Mouse (Mus musculus) lung, adult 10 weeks (tissue): ENCODE results near the gene Fsd2. TPM values are rescaled to one million over a fixed set of nuclear protein-coding genes. Genes with fewer than 3 reads are reported as not detected.

Source experiments
- polyA plus RNA-seq: library from polyadenylated mRNA; stranded (reverse); fragments of 350-450 nt; fragmentation: Illumina TruSeq; extraction: RNeasy Lipid Tissue Mini Kit (QIAGEN cat#74804); gene quantifications from one replicate; pipeline ENCODE4 v1.2.3, GENCODE M21; 2014; ENCODE audit warnings: low read depth, low replicate concordance; ENCODE audit not compliant: insufficient read depth

The Fsd2 gene
- polyA plus RNA-seq, result 1.5 TPM

DNA sequence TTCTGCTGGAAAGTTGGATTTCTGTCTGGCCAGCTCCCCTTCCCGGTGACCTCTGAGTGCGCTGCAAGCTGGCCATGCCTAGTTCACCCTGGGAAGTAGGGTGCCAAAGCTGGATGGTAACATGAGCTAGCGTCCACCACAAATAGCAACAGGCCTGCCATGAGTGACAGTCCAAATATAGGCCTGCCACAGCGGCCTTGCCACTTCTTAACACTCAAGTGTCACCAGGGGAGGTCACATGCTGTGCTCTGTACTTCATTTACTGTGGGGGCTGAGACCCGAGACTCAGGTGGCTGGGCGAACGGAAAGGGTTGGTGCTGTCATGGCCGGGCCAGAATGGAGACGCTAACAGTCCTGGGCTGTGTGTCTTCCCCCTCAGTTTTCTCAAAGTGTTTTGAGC is at the start of gene Fsd2:
TSS of gene Fsd2 (minus strand) at position 53 of the 400 bp plus-strand sequence.

DNA sequence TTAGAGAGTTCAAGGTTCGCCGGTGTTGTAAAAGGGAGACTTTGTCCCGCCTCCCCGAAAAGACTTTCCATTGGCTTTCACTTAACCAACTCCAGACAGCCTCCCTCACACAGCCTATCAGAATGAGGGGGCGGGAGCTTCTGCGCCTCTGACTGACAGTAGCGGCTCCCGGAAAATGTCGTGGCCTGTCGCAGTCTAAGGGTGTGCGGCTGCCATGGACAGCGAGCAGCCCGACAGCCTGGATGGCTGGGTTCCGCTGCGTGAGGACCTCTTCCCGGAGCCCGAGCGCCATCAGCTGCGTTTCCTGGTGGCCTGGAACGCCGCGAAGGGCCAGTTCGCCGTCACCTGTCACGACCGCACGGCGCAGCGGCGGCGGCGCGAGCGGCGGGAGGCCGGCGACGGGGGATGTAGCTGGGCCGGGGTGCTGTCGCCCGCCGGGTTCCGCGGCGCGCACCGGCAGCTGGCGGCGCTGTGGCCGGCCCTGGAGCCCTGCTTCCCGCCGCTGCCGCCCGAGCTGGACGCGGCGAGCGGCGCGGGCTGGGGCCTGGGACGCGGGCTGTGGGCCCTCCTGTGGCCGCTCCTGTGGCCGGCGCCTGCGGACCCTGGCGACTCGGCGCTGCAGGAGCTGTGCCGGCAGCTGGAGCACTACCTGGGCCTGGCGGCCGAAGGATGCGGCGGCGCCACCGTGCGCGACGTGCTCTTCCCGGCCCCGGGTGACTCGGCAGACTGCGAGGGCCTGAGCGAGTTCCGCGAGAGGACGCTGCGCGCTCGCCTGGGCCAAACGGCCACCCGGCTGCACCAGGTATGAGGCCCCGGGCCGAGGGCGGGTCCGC is 4.6 kb upstream of the Fsd2 start, which contains the start of gene Whamm:
TSS of gene Whamm (plus strand) at position 159 of the 833 bp plus-strand sequence.

DNA sequence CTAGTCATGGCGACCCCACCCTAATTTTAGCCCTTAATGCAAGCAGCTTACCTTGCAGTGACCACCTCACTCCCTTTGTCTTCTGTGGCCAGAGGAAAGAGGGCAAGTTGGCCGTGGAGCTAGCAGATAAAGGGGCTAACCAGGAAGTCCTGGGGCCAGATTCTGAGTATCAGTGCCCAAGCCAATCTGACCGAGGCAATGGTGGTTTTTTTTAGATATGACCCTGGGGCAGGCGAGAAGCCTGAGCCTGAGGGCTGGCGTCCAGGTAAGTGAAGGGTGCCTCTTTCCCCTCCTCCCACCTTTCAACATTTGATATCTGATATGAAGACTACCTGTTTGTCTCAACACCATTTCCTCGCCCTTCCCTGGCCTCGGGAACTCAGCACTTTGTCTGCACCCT is 68.6 kb downstream of the Fsd2 start, which contains the start of gene BC048679:
TSS of gene BC048679 (minus strand) at position 101 of the 400 bp plus-strand sequence.

DNA sequence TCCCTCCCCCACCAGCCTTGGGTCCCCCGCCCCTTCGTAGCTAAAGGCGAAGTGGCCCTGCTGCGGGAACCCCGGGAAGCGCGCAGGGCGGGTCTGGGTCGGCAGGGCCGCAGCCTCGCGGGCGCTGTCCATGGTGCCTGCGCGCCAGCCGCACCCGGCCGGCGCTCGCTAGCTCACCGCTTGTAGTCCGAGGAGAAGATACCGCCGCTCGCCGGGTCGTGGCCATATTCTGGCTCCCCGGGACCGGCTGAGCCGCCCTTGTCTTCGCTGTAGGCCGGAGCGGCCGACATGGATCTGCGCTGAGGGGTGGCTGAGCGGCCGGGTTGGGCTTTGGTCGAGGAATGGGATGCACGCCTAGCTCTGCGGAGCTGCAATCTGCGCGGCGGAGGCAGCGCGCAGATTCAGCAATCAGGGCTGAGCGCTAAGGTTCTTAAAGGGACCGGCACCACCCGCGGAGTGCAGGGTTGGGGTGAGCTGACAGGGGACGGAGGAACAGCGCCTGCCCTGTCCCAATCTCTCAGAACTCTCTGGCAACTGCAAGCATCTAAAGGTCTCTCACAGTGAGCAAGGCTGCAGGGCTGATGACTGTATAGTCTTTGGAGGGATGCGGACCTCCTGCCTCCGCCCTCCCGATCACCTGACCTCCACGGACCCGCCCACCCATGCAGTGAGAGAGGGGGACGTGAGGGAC is 73.3 kb downstream of the Fsd2 start, which contains the start of gene Ap3b2:
TSS of gene Ap3b2 (minus strand) at position 595 of the 691 bp plus-strand sequence.

Other genes starting within 250 kb of the Fsd2 start
- 2,099 TPM for gene Rps17, start 221.7 kb downstream of the Fsd2 start, polyA plus RNA-seq
- 5.1 TPM for gene Cpeb1, start 111.5 kb downstream of the Fsd2 start, polyA plus RNA-seq
- gene Ap3b2, start 73.0 kb downstream of the Fsd2 start, polyA plus RNA-seq, result not detected
- gene BC048679, start 68.7 kb downstream of the Fsd2 start, polyA plus RNA-seq, result not detected
- 9.9 TPM for gene Whamm, start 4.3 kb upstream of the Fsd2 start, polyA plus RNA-seq
- 1.6 TPM for gene Homer2, start 140.6 kb upstream of the Fsd2 start, polyA plus RNA-seq
- gene Ramac, start 196.0 kb upstream of the Fsd2 start, polyA plus RNA-seq, result 60.0 TPM
- gene 3110040N11Rik, start 222.5 kb upstream of the Fsd2 start, polyA plus RNA-seq, result 30.8 TPM